Mouse (Mus musculus): ENCODE data around the gene Dach1. TPM values are rescaled to one million over a fixed set of nuclear protein-coding genes. Genes with fewer than 3 reads are reported as not detected.

The Dach1 gene
- total RNA-seq, 2 experiments from 2014 or later, result 6.4 to 10.7 TPM

DNA sequence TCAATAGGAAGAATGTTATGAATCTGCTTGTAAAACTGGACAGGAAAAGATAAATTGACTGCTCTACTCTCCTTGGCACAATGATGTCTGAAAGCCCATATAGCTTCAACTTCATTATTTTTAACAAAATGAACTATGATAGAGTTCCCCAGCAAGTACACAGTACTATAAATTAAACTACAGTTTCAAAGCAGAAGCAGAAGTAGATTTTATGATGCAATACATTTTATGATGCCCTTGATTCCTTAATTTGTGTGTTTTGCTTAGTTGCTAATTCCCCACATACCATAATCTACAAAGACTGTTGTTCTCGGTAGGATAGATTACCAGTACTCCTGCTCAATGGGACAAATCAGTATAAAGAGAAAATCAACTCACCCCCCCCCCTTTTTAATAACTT lies 52.9 kb downstream of the Dach1 start:
- DNase-seq, result no peak
- intact Hi-C loops (cut with DNase I), result no loop called here

DNA sequence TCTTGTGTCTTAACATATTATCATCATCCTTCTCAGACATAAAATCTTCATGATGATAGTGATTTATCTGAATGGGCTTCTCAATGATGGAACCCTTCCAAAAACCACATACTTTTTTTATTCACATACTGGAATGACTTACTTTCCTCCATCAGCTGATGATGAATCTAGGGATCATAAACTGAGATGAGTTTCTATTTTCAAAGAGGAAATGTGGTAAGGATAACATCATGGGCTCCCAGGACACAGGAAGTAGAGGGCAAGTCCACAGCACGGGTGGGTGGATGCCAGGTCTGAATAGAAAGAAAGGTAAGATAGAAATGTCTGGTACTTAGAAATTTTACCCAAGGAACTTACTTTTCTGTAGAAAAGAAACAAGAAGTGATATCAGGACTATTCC lies 56.5 kb downstream of the Dach1 start:
- intact Hi-C loops (cut with DNase I), result no loop called here
- no peak for DNase-seq

DNA sequence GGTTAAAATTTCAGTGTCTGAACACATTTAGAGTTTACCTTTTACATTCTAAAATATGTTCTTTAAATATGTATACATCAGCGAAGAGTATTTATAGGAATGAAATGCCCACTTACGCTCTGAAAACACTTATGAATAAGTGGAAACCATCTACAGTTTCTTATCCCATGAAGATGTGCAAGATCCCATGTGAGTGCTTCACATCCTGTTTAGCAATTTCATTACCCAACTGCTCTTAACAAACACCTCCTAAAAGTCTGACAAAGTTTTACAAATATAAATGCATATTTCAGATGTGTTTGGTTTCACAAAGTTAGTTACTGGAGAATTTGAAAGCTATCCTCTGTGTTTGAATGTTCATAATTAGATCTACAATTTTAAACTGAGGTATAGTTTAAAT lies 59.6 kb downstream of the Dach1 start:
- DNase-seq, result no peak

DNA sequence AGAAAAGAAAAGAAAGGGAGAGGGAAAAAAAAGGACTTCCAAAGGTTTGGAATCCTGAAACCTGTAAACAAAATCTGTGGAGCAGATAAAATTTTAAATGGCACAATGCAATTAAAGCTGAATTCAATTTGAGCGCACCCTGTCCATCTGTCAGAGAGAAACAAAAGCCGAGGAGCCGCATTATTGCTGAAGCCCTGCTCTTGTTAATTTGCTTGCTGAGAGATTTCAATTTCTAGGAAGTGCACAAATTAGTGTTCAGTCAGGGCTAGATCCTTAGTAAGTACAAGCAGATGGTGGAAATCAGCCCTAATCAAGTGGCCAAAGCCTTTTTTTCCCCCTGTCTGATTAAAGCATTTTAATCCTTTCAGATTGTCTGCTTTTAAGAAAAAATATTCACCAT lies 60.8 kb downstream of the Dach1 start:
- intact Hi-C loops (cut with DNase I), result no loop called here

More for the DNA sequence above, 59.6 kb downstream of the Dach1 start:
- intact Hi-C loops (cut with DNase I), result no loop called here

DNA sequence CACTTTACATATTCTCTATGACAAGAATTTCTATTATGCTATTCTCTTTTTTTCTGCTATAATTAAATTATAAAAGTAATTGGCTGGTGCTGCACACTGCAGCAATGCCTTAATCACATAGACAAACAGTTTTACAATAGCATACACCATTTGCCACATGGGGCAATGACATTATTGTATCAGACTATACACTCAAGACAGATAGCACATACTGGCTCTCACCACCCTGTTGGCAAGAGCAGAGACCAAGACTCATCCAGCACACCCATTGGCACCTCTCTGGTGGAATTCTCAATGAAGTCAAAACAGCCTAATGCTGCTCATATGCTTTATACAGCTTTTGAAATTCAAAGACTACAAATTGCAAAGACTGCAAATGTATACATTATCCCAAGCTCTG lies 63.4 kb downstream of the Dach1 start:
- intact Hi-C loops (cut with DNase I), result no loop called here
- DNase-seq, result no peak

More for the DNA sequence above, 60.8 kb downstream of the Dach1 start:
- no peak for DNase-seq

DNA sequence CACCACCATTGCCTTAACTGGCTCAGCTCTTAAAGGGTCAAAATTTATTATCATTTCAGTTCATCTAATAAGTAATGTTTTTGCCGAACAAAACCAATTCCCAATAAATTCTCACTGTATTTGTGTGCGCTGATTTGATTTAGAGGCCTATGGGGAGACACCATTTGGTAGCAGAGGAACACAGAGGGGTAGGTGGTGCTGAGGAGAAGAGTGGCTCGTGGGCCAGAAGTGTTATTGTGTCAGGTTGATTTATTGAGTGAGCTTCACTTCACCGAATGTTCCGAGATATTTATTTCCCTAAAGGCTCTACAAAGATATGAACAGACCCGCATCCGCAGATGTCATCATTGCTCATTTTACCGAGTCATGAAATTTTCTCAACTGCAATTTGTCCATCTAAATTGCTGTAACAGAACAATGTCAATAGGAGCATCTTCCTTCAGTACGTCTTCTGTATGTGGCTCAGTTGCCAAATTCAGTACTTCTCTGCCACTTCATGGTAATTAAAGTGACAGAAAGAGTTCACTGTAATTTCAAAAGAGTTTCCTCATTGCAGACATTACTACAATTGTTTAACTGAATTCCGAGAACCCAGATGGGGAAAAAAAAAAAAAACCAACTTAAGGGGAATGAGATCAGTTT lies 65.1 kb downstream of the Dach1 start:
- no peak for DNase-seq
- intact Hi-C loops (cut with DNase I), result no loop called here

DNA sequence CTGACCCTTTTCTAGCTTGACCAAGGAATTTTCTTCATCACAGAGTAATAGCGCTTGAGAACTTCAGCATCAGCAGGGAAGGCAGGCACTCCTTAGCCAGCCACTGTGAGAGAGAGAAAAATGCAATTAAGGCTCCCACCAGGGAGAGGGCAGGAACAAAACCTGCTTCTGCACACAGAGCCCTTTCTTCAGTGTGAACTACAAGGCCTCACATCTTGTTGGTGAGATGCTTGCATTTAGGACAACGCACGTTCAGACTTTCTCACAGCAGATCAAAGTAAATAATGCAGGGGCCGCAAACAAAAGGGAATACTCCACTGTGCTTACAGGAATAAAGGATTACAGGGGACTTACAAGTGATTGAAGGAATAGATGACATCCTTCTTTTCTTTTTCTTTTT lies 74.3 kb downstream of the Dach1 start:
- DNase-seq, result no peak
- intact Hi-C loops (cut with DNase I), result no loop called here

DNA sequence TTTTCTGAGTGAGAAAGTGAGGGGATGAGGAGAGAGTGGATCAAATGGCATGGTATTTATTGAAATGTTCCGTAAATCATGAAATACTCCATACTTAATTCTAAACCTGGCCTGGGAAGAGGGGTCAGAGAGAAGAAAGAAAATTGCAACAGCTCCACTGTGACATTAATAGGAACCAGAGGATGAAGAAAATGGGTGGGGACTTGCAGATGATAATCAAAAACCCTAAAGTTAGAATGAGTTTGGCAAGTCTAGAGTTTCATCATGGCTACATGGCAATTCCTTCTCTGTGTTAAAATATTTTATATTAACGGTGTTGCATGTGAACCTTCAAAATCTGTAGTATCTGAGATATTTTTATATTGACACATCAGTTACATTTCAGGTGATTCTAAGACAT lies 80.3 kb downstream of the Dach1 start:
- DNase-seq, result no peak
- intact Hi-C loops (cut with DNase I), result no loop called here

DNA sequence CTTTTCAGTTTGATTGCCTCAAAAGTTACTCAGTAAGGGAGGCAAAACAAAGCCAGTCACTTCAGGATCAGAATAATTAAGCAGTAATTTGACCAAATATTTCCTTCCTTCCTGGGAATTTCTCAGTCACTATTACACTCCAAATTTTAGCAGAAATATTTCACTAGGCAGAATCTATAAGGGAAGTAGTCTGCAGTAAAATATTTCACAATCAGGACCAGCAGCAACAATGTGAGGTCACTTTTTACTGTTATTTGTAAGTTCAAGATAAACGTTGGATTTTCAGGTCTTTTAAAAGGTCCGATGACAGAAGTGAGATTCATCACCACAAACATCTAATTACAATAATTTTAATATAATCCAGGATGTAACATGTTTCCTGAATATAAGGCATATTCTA lies 82.2 kb downstream of the Dach1 start:
- intact Hi-C loops (cut with DNase I), result no loop called here
- DNase-seq, result no peak

DNA sequence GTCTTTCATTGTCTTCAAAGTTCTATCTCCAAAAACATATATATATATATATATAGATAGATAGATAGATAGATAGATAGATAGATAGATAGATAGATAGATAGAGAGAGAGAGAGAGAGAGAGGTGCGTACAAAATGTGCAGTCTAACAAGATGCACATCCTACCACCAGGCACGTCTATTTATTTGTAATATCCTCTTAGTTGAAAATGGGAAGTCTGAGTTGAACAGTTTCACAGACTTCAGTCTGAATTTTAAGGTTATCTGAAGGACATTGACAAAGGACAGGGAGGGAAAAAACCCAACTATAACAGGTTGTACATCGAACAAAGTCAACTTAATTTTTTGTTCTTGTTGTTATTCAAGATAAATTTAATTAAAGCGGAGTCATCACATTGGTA lies 82.8 kb downstream of the Dach1 start:
- intact Hi-C loops (cut with DNase I), result no loop called here

DNA sequence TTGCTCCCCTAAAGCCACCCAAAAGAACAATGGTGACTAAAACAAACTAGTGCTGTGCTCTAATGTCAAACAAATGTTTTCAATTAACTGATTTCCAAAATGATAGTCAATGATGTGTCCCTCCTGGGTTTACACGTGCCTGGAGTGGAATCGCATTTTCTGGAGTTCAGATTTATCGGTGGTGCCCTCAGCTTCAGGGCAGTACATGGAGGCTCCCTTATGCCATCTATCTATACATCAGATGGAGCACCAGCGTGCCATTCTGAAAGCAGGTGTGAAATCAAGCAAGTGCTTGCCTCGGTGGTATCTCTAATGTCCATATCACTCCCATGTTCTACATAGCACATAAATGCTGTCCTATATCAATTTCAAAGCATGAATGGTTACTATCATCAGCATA lies 84.4 kb downstream of the Dach1 start:
- intact Hi-C loops (cut with DNase I), result no loop called here

More for the DNA sequence above, 82.8 kb downstream of the Dach1 start:
- DNase-seq, result no peak

DNA sequence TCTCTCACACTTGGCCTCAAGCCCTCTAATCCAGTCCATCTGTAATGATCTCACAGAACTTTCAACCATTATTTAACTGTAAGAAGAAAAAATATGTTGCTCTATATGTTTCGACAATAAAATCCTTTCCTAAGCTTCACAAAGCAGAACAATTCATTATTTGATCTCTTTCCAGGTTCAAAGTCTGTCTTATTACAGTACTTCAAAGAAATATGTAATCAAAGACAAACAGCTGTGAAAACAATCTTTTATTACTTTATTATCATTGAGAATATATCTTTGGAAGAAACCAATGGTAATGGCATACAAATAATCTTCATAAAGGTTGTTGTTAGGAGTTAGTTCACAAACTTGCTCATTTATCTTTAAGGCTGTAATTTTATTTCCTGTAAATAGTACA lies 84.8 kb downstream of the Dach1 start:
- intact Hi-C loops (cut with DNase I), result no loop called here

More for the DNA sequence above, 84.4 kb downstream of the Dach1 start:
- DNase-seq, result no peak

DNA sequence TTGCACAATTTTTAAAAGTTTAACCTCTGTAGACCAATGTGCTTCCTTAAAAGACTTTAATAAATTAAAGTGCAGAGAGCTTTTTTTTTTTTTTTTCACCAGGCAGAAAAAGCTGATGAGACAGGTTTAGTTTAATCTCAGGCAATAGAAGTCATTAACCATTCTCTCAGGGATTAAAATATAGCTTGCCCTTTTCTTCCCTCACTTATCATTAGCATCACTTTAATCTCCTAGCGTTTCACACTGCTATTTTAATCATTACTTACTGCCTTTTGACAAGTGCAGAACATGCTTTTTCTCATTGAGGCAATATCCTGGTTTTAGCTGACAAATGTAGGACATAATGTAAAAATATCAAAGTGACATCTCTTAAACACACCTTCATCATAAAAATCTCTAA lies 86.1 kb downstream of the Dach1 start:
- intact Hi-C loops (cut with DNase I), result no loop called here
- DNase-seq, result no peak

More for the DNA sequence above, 84.8 kb downstream of the Dach1 start:
- DNase-seq, result no peak

DNA sequence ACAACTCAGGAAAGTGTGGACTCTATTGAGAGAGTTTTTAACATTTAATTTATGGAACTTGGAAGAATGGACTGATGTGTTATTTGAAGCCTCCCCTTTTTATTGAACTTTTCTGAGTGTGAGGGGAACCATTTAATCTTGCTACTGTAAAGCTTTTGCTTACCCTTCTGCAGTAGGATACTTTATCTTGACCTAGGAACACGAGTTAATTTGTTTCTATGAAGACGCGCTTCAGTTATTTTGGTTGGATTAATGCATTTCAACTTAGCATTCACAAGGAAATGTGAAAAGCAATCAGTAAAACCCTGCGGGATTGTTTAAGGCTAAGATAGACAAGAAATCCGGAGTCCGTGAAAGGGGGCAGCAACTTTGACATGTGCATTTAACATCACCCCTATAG lies 89.6 kb downstream of the Dach1 start:
- DNase-seq, result no peak
- intact Hi-C loops (cut with DNase I), result no loop called here

DNA sequence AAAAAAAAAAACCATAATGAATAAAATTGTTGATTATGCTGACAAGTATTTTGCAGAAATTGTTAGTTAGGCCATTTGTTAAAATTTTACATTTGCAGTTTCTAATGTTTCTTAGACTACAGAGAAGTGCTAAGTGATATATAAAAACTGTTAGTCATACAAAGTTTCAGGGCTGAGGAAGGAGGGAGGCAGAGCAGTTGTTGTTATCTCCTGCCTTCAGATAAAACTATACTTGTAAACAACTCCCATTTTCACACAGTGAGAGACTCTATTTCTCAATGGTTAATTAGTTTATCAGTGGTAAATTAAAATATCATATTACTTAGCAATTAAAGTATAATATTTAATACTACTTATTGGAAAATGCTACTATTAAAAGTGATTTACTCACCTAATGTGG lies 91.6 kb downstream of the Dach1 start:
- intact Hi-C loops (cut with DNase I), result no loop called here
- DNase-seq, result no peak

DNA sequence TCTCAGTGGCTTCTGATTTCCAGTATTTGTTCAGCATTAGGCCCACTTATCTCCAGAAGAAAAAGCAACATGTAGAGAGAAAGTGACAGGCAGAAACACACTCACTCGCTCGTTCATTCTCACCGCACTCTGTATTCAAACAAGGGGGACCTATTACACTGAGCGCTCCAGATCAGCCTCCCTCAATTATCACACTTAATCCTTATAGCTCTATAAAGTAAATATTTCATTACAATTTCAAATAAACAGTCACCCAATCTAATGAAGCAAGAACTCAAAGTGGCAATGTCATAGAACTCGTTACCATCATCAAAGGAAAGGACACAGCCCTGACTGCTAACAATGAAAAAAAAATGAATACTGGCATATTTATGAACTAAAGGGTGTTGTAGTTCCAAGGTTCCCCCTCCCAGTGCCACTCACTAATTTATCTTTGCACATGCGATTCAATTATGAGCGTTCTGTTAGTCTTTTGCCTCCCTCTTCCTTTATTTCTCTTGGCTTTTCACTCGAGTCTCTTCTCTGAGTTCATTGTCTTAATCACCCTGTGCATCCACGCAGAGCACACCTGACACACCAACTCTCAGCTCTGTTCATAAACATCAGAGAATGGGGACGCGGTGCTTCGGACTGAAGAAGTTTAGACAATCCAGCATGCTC lies 96.0 kb downstream of the Dach1 start:
- intact Hi-C loops (cut with DNase I), result no loop called here

DNA sequence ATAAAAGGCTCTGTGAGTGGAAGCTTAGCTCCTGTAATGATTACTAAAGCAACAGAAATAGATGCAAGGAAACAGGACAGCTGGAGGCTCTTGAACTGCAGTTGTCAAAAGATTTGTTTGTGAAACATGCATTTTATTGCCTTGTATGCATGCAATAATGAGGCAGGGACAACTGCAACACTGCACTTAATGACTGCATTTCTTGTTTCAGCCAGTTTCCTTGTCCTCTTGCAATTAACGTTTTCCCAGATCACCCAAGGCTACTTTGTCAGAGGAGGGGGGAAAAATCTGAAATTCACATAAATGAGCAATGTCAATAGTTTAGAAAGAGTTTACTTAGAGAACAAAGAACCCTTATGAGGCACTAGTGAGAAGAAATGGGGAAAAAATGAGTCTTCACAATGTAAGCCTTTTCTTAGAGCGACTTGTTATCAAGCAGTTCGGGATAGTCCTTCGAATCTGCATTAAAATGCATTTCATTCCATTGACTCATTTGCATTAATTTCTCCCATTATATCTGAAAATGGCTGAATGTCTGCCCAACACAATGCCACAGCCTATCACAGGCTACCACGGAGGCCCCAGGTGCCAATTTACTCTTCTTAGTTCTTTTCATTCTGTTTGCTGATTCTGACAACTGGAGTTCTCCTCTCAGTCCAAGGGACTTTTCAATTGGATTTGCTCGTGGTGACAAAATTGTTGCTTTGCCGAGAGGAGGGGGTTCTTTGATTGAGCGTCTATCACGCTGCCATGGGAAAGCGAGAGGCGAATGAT lies 96.7 kb downstream of the Dach1 start:
- no peak for DNase-seq
- intact Hi-C loops (cut with DNase I), result no loop called here

More for the DNA sequence above, 96.0 kb downstream of the Dach1 start:
- no peak for DNase-seq

DNA sequence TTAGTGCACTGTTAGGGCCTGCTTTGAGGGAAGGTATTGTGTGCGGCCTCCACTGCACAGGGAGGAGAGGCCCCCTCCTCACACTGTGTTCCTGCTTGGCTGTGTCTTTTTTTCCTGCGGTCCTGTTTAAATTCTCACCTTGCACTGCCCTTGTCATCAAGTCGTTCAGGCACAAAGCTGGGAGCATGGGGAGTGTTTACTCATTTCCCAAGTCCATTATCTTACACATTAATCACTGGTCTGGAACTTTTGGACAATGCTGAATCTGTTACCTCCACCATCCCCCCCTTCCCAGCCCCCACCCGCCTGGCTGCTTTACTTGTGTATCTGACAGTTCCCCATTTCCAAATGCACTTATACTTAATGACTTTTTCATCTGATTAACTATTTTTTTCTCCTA lies 97.7 kb downstream of the Dach1 start:
- DNase-seq, result no peak

DNA sequence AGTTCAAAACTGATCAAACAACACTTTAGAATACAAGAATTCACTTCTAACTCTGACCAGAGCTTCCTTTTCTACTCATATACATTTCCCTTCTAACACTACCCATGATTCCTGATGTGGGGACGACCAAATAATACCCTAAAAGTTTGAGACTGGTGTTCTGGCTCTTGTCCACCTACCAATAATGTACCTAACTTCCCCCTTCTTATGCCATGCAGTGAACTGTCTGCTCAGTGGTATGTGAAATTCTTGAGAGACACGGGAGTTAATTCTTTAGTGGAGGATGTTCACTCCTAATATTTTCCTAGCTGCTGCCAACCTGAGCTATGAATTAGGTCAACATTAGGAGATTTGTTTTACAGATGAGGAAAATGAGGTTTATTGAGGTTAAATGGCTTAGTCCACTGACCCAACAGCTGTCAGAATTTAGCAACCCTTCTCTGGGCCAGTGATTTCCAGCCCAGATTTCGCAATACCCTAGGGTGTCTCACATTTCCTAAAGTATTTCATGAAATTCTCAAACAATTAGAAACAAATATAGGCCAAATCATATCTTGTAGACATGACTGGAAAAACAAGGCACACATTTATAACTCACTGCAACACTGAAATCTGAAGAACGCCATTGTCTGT lies 102.2 kb downstream of the Dach1 start:
- peak in 1 of 2 experiments; percentile 15 for DNase-seq
- intact Hi-C loops (cut with DNase I), result no loop called here

More for the DNA sequence above, 97.7 kb downstream of the Dach1 start:
- intact Hi-C loops (cut with DNase I), result no loop called here

DNA sequence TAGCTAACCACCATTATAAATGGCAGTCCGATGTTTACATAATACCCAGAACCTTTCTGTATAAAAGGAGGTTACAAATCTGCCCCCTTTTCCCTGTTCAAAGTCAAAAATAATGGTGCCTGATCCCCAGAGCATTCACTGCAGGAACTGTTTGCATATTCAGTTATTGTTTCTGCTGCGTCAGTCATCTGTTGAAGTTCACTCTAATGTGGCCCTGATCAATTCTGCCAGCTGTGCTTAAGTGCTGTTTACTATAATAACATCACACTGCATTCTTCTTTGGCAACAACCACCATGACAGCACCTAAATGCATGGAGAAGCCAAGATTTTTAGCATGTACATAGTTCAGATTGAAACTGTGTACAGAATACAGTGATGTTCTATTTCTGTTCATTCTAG lies 105.4 kb downstream of the Dach1 start:
- intact Hi-C loops (cut with DNase I), result no loop called here
- DNase-seq, result no peak

DNA sequence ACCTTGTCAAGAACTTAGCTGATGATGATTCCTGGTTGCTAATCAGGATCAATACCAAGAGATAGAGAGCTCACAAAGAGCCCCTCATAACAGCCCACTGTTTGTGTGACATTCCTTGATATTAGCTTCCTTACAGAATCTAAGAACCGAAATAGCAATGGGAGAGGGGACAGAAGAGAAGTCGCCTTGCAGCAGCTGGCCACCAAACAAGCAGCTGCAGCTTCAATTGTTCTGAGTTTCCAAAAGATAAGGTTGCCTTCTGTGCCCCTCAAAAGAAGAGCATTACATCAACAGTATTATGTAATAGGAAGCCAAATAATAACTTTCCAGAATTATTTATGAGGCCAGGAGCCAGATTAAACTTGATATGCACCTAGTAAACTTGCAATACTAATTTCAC lies 120.2 kb downstream of the Dach1 start:
- no peak for DNase-seq
- intact Hi-C loops (cut with DNase I), result no loop called here
